Mouse (Mus musculus) R1 (cell line): Measurements from ENCODE around the gene Slc5a11.
A peak's percentile ranks its signal among the peaks of the same experiment; 100 is the strongest.

ENCODE experiments used
- DNase-seq: peaks from one replicate; pipeline ENCODE4 v3.0.0-alpha.2; 2018; ENCODE audit warnings: low read depth, low spot score

Gene Slc5a11

GRCm38 (mm10) chr7:123212316-123212715 lies 2.3 kb upstream of the Slc5a11 start:
- peak; percentile 72 for DNase-seq

- DNase-seq, result peak; percentile 51
These were observed 558 bp downstream of the Slc5a11 start for GRCm38 (mm10) chr7:123215138-123215537.

GRCm38 (mm10) chr7:123217448-123218354 lies 3.1 kb downstream of the Slc5a11 start:
- no peak for DNase-seq

GRCm38 (mm10) chr7:123218620-123219019 lies 4.0 kb downstream of the Slc5a11 start:
- peak; percentile 50 for DNase-seq

GRCm38 (mm10) chr7:123219781-123220632 lies 5.4 kb downstream of the Slc5a11 start:
- no peak for DNase-seq

- DNase-seq, result no peak
These were observed 6.0 kb downstream of the Slc5a11 start for GRCm38 (mm10) chr7:123220633-123220942.

- no peak for DNase-seq
These were observed 9.5 kb downstream of the Slc5a11 start for GRCm38 (mm10) chr7:123224076-123224475.

GRCm38 (mm10) chr7:123225159-123225558 lies 10.6 kb downstream of the Slc5a11 start:
- no peak for DNase-seq

GRCm38 (mm10) chr7:123235449-123235848 lies 20.9 kb downstream of the Slc5a11 start:
- DNase-seq, result peak; percentile 70

GRCm38 (mm10) chr7:123238621-123239020 lies 24.0 kb downstream of the Slc5a11 start:
- no peak for DNase-seq

- no peak for DNase-seq
These were observed 25.5 kb downstream of the Slc5a11 start for GRCm38 (mm10) chr7:123240064-123240463.

- DNase-seq, result no peak
These were observed 27.7 kb downstream of the Slc5a11 start for GRCm38 (mm10) chr7:123242241-123242640.

GRCm38 (mm10) chr7:123244833-123245232 lies 30.3 kb downstream of the Slc5a11 start:
- DNase-seq, result no peak

GRCm38 (mm10) chr7:123246504-123247084 lies 32.0 kb downstream of the Slc5a11 start:
- DNase-seq, result no peak

- no peak for DNase-seq
These were observed 33.6 kb downstream of the Slc5a11 start for GRCm38 (mm10) chr7:123248166-123248565.

- peak; percentile 48 for DNase-seq
These were observed 36.8 kb downstream of the Slc5a11 start for GRCm38 (mm10) chr7:123251343-123251742.

GRCm38 (mm10) chr7:123253396-123253795 lies 38.8 kb downstream of the Slc5a11 start:
- DNase-seq, result no peak

- DNase-seq, result no peak
These were observed 39.8 kb downstream of the Slc5a11 start for GRCm38 (mm10) chr7:123254196-123254970.

- DNase-seq, result no peak
These were observed 43.5 kb downstream of the Slc5a11 start for GRCm38 (mm10) chr7:123258103-123258502.

- peak; percentile 50 for DNase-seq
These were observed 58.5 kb downstream of the Slc5a11 start for GRCm38 (mm10) chr7:123273056-123273455.

GRCm38 (mm10) chr7:123276568-123276967 lies 62.0 kb downstream of the Slc5a11 start:
- DNase-seq, result no peak
